Mouse (Mus musculus) heart, postnatal 4 days (tissue): ENCODE results near the gene Dnajb4. TPM values are rescaled to one million over a fixed set of nuclear protein-coding genes. Genes with fewer than 3 reads are reported as not detected.
"Not testable (repeated sequence)": the region's sequence is repeated elsewhere in the genome, so short reads cannot be mapped to it uniquely, and the experiment has no call there.

Source experiments
- DNase-seq: peaks from one replicate; pipeline ENCODE4 v3.0.0; 2021
- total RNA-seq, 2 experiments: library from RNA; stranded (reverse); gene quantifications; 2 replicates each; pipeline ENCODE4 v1.2.3; 2021

Gene Dnajb4
- total RNA-seq, 2 experiments from 2014 or later: 58.3 to 62.3 TPM

GRCm38 (mm10) chr3:152145186-152145585 lies 64.9 kb downstream of the Dnajb4 start:
- DNase-seq: peak; percentile 76

GRCm38 (mm10) chr3:152142989-152143695 lies 67.0 kb downstream of the Dnajb4 start:
- DNase-seq: no peak

GRCm38 (mm10) chr3:152142146-152142545 lies 68.0 kb downstream of the Dnajb4 start:
- DNase-seq: no peak

GRCm38 (mm10) chr3:152139308-152139707 lies 70.8 kb downstream of the Dnajb4 start:
- not testable (repeated sequence) for DNase-seq

- not testable (repeated sequence) for DNase-seq
Observed at GRCm38 (mm10) chr3:152136106-152136505, 74.0 kb downstream of the Dnajb4 start.

GRCm38 (mm10) chr3:152133621-152134020 lies 76.5 kb downstream of the Dnajb4 start:
- peak; percentile 61 for DNase-seq

- DNase-seq: no peak
Observed at GRCm38 (mm10) chr3:152130963-152131362, 79.1 kb downstream of the Dnajb4 start.

- DNase-seq: not testable (repeated sequence)
Observed at GRCm38 (mm10) chr3:152129426-152129825, 80.7 kb downstream of the Dnajb4 start.

- DNase-seq: no peak
Observed at GRCm38 (mm10) chr3:152128631-152129030, 81.5 kb downstream of the Dnajb4 start.

Other genes starting within 250 kb of the Dnajb4 start
- 1 to 10 TPM; 3.5 to 4.6 TPM for gene Gipc2, start 44.1 kb downstream of the Dnajb4 start, total RNA-seq
- 100 to 1,000 TPM in 1 of 2 experiments, 10 to 100 TPM in 1; 99.9 to 108 TPM for gene Fubp1, start 120 bp upstream of the Dnajb4 start, total RNA-seq
- gene Nexn, start 56.0 kb upstream of the Dnajb4 start, total RNA-seq: 100 to 1,000 TPM; 281 to 301 TPM
- gene Miga1, start 130.1 kb upstream of the Dnajb4 start, total RNA-seq: 10 to 100 TPM; 17.2 to 17.7 TPM
- gene Usp33, start 136.2 kb upstream of the Dnajb4 start, total RNA-seq: 10 to 100 TPM; 29.9 to 31.6 TPM
- 10 to 100 TPM; 34.2 to 34.9 TPM for gene Zzz3, start 185.2 kb upstream of the Dnajb4 start, total RNA-seq